Mouse (Mus musculus): ENCODE data around the gene Ehd2. TPM values are rescaled to one million over a fixed set of nuclear protein-coding genes. Genes with fewer than 3 reads are reported as not detected.

The Ehd2 gene
- polyA plus RNA-seq, 1 experiment = 1.2 TPM

- no peak overlapping the region for H3K27ac ChIP-seq (ENCODE audit: insufficient read depth, low read depth, low read length)
- no peak overlapping the region for H3K4me3 ChIP-seq (ENCODE audit: insufficient read depth, low read length)
- TF ChIP-seq CTCF (IDR thresholded peaks at IDR 0.05; ENCODE audit: low read depth, low read length) = no peak
- no peak for TF ChIP-seq POLR2A (IDR thresholded peaks at IDR 0.05; ENCODE audit: borderline replicate concordance, low read depth, low read length)
- H3K4me1 ChIP-seq (ENCODE audit: control insufficient read depth, insufficient read depth, low read length) = peaks cover 54% of the 10 kb centered on the region
Observed at GRCm38 (mm10) chr7:16004177-16004856, 37.0 kb upstream of the Ehd2 start.

GRCm38 (mm10) chr7:16003032-16003431, 35.7 kb upstream of the Ehd2 start:
- peak overlapping the region; percentile 89 for H3K27ac ChIP-seq (ENCODE audit: insufficient read depth, low read depth, low read length)
- TF ChIP-seq CTCF (IDR thresholded peaks at IDR 0.05; ENCODE audit: low read depth, low read length) (no peak), POLR2A (IDR thresholded peaks at IDR 0.05; ENCODE audit: borderline replicate concordance, low read depth, low read length) (no peak)
- H3K4me1 ChIP-seq (ENCODE audit: control insufficient read depth, insufficient read depth, low read length) = peaks cover 54% of the 10 kb centered on the region
- H3K4me3 ChIP-seq (ENCODE audit: insufficient read depth, low read length) = no peak overlapping the region

DNA sequence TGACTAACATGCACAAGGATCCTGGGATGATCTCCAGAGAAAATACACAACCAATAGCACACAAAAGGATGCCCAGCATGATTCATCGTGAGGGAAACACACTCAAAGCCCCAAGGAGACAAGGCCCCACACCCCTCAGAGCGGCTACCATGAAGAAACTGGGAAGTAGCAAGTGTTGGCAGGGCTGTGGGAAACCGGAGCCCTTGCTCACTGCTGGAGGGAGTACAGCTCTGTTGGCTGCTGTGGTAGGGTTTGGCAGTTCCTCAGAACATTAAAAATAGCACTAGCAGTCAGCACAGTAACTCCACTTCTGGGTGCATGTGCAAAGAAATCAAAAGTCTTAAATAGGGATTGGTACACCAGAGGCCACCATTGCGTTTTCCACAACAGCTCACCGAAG, 34.8 kb upstream of the Ehd2 start:
- H3K4me1 ChIP-seq (ENCODE audit: control insufficient read depth, insufficient read depth, low read length) = peaks cover 50% of the 10 kb centered on the region
- peak overlapping the region; percentile 89 for H3K27ac ChIP-seq (ENCODE audit: insufficient read depth, low read depth, low read length)
- H3K4me3 ChIP-seq (ENCODE audit: insufficient read depth, low read length) = no peak overlapping the region; the same call in 1 of the 2 replicates
- TF ChIP-seq CTCF (IDR thresholded peaks at IDR 0.05; ENCODE audit: low read depth, low read length) (no peak), POLR2A (IDR thresholded peaks at IDR 0.05; ENCODE audit: borderline replicate concordance, low read depth, low read length) (no peak)

GRCm38 (mm10) chr7:16001691-16002090, 34.3 kb upstream of the Ehd2 start:
- peaks cover 50% of the 10 kb centered on the region for H3K4me1 ChIP-seq (ENCODE audit: control insufficient read depth, insufficient read depth, low read length)
- H3K27ac ChIP-seq (ENCODE audit: insufficient read depth, low read depth, low read length) = peak overlapping the region; percentile 69
- H3K4me3 ChIP-seq (ENCODE audit: insufficient read depth, low read length) = no peak overlapping the region
- TF ChIP-seq POLR2A (IDR thresholded peaks at IDR 0.05; ENCODE audit: borderline replicate concordance, low read depth, low read length) (no peak), CTCF (IDR thresholded peaks at IDR 0.05; ENCODE audit: low read depth, low read length) (no peak)

DNA sequence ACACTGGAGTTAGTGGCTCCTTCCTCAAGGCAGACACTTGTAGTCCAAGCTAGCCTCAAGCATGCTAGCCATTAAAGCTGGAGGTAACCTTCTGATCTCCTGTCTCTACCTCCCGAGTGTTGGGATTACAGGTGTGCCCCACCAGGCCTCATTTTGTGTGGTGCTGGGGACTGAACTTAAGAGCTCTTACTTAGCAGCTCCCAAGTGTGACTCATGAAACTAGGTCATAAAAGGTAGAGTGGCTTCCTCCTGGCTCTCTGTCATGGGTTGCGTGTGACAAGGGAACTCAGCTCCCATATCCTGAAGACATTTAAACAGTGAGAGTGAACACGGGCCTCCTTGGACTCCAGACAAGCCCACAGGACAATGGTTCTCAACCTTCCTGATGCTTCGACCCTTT, 26.4 kb upstream of the Ehd2 start:
- TF ChIP-seq POLR2A (IDR thresholded peaks at IDR 0.05; ENCODE audit: borderline replicate concordance, low read depth, low read length) = no peak
- no peak for TF ChIP-seq CTCF (IDR thresholded peaks at IDR 0.05; ENCODE audit: low read depth, low read length)
- no peaks in the 10 kb centered on the region for H3K4me1 ChIP-seq (ENCODE audit: control insufficient read depth, insufficient read depth, low read length)
- no peak overlapping the region for H3K4me3 ChIP-seq (ENCODE audit: insufficient read depth, low read length)
- H3K27ac ChIP-seq (ENCODE audit: insufficient read depth, low read depth, low read length) = no peak overlapping the region

- no peak for TF ChIP-seq POLR2A (IDR thresholded peaks at IDR 0.05; ENCODE audit: borderline replicate concordance, low read depth, low read length)
- TF ChIP-seq CTCF (IDR thresholded peaks at IDR 0.05; ENCODE audit: low read depth, low read length) = no peak
- Histone ChIP-seq H3K27ac (ENCODE audit: insufficient read depth, low read depth, low read length) (no peak overlapping the region), H3K4me1 (ENCODE audit: control insufficient read depth, insufficient read depth, low read length) (no peaks in the 10 kb centered on the region), H3K4me3 (ENCODE audit: insufficient read depth, low read length) (no peak overlapping the region)
Observed at GRCm38 (mm10) chr7:15993152-15993551, 25.8 kb upstream of the Ehd2 start.

GRCm38 (mm10) chr7:15991764-15992163, 24.4 kb upstream of the Ehd2 start:
- Histone ChIP-seq H3K4me1 (ENCODE audit: control insufficient read depth, insufficient read depth, low read length) (no peaks in the 10 kb centered on the region), H3K27ac (ENCODE audit: insufficient read depth, low read depth, low read length) (no peak overlapping the region), H3K4me3 (ENCODE audit: insufficient read depth, low read length) (no peak overlapping the region)
- TF ChIP-seq CTCF (IDR thresholded peaks at IDR 0.05; ENCODE audit: low read depth, low read length) = no peak
- TF ChIP-seq POLR2A (IDR thresholded peaks at IDR 0.05; ENCODE audit: borderline replicate concordance, low read depth, low read length) = no peak

- no peak overlapping the region for H3K4me3 ChIP-seq (ENCODE audit: insufficient read depth, low read length)
- H3K4me1 ChIP-seq (ENCODE audit: control insufficient read depth, insufficient read depth, low read length) = no peaks in the 10 kb centered on the region
Observed at GRCm38 (mm10) chr7:15987661-15988356, 20.4 kb upstream of the Ehd2 start.

DNA sequence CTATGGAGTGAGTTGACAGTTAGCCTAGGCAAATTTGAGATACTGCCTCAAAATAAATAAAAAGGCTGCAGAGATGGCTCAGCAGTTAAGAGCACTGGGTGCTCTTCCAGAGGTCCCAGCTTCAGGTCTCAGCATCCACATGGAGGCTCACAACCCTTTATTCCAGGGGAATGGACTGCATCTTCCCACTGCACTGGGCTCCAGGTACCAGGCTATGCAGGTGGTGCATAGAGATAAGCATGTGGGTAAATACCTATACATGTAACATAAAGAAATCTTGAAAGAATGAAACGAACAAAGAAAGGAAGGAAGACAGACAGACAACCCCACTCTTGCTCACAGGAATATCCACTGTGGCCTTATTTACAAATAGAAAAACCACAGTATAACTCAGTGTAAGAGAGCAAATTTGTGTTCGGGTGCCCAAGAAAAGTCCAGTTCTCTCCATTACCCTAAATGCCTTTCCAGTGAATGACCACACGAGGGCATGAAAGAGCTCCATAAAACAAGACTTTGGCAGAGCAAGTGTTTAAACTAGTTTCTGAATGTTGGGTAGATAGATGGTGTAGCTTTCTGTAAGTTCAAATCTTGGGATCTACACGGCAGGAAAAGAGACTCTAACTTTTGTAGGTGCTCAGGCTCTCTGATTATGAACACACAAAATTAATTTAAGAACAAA, 15.5 kb upstream of the Ehd2 start:
- no peak overlapping the region for H3K4me3 ChIP-seq (ENCODE audit: insufficient read depth, low read length)
- TF ChIP-seq POLR2A (IDR thresholded peaks at IDR 0.05; ENCODE audit: borderline replicate concordance, low read depth, low read length) = no peak
- TF ChIP-seq CTCF (IDR thresholded peaks at IDR 0.05; ENCODE audit: low read depth, low read length) = no peak
- no peak overlapping the region for H3K27ac ChIP-seq (ENCODE audit: insufficient read depth, low read depth, low read length)
- H3K4me1 ChIP-seq (ENCODE audit: control insufficient read depth, insufficient read depth, low read length) = no peaks in the 10 kb centered on the region

More at GRCm38 (mm10) chr7:15987661-15988356, 20.4 kb upstream of the Ehd2 start:
- TF ChIP-seq CTCF (IDR thresholded peaks at IDR 0.05; ENCODE audit: low read depth, low read length) (no peak), POLR2A (IDR thresholded peaks at IDR 0.05; ENCODE audit: borderline replicate concordance, low read depth, low read length) (no peak)
- H3K27ac ChIP-seq (ENCODE audit: insufficient read depth, low read depth, low read length) = no peak overlapping the region

- Histone ChIP-seq H3K4me1 (ENCODE audit: control insufficient read depth, insufficient read depth, low read length) (no peaks in the 10 kb centered on the region), H3K4me3 (ENCODE audit: insufficient read depth, low read length) (no peak overlapping the region), H3K27ac (ENCODE audit: insufficient read depth, low read depth, low read length) (no peak overlapping the region)
- TF ChIP-seq CTCF (IDR thresholded peaks at IDR 0.05; ENCODE audit: low read depth, low read length) (no peak), POLR2A (IDR thresholded peaks at IDR 0.05; ENCODE audit: borderline replicate concordance, low read depth, low read length) (no peak)
Observed at GRCm38 (mm10) chr7:15981538-15981937, 14.2 kb upstream of the Ehd2 start.

Data from bone marrow macrophage, adult 2 months (primary cell).